Mouse (Mus musculus) mature B cell (primary cell): ENCODE data around the gene Spryd3.
"Not testable (repeated sequence)": the region's sequence is repeated elsewhere in the genome, so short reads cannot be mapped to it uniquely, and the experiment has no call there.

ENCODE experiments used
- in situ Hi-C: fragments of 300-500 bp; cut with MboI; formaldehyde crosslinking; loops from 2 replicates; pipeline ENCODE4 v1.14.3; 2019

The Spryd3 gene

GRCm38 (mm10) chr15:102136129-102136758, at the start of gene Spryd3:
TSS of gene Spryd3 (minus strand) at chr15:102136234.
- in situ Hi-C loops: no loop called here

GRCm38 (mm10) chr15:102183076-102183475, 47.0 kb upstream of the Spryd3 start:
- in situ Hi-C loops: no loop called here

- in situ Hi-C loops: loop anchor here (5.0 kb wide), 1 partner anchor 42 kb away; no protein-coding TSS in a partner anchor
Observed at GRCm38 (mm10) chr15:102179924-102180323, 43.9 kb upstream of the Spryd3 start.

GRCm38 (mm10) chr15:102179106-102179505, 43.1 kb upstream of the Spryd3 start:
- in situ Hi-C loops: loop anchor here (5.0 kb wide), 1 partner anchor 43 kb away; no protein-coding TSS in a partner anchor

- in situ Hi-C loops: loop anchor here (5.0 kb wide), 1 partner anchor 44 kb away; no protein-coding TSS in a partner anchor
Observed at GRCm38 (mm10) chr15:102178279-102178678, 42.2 kb upstream of the Spryd3 start.

- in situ Hi-C loops: loop anchor here (5.0 kb wide), 1 partner anchor 45 kb away; no protein-coding TSS in a partner anchor
Observed at GRCm38 (mm10) chr15:102177417-102177816, 41.4 kb upstream of the Spryd3 start.

GRCm38 (mm10) chr15:102176571-102177316, 40.7 kb upstream of the Spryd3 start:
- in situ Hi-C loops: loop anchor here (5.0 kb wide), 1 partner anchor 46 kb away; no protein-coding TSS in a partner anchor

- in situ Hi-C loops: loop anchor here (5.0 kb wide), 1 partner anchor 46 kb away; no protein-coding TSS in a partner anchor
Observed at GRCm38 (mm10) chr15:102175736-102176319, 39.8 kb upstream of the Spryd3 start.

GRCm38 (mm10) chr15:102173581-102173980, 37.5 kb upstream of the Spryd3 start:
- in situ Hi-C loops: no loop called here

GRCm38 (mm10) chr15:102169064-102169463, 33.0 kb upstream of the Spryd3 start:
- in situ Hi-C loops: no loop called here

- in situ Hi-C loops: no loop called here
Observed at GRCm38 (mm10) chr15:102167620-102168021, 31.6 kb upstream of the Spryd3 start.

GRCm38 (mm10) chr15:102165468-102166100, 29.6 kb upstream of the Spryd3 start:
- in situ Hi-C loops: no loop called here

- in situ Hi-C loops: no loop called here
Observed at GRCm38 (mm10) chr15:102163900-102164693, 28.1 kb upstream of the Spryd3 start.

- in situ Hi-C loops: no loop called here
Observed at GRCm38 (mm10) chr15:102160415-102161060, 24.5 kb upstream of the Spryd3 start.

GRCm38 (mm10) chr15:102156836-102157235, 20.8 kb upstream of the Spryd3 start:
- in situ Hi-C loops: no loop called here

GRCm38 (mm10) chr15:102155006-102155405, 19.0 kb upstream of the Spryd3 start:
- in situ Hi-C loops: not testable (repeated sequence)

- in situ Hi-C loops: no loop called here
Observed at GRCm38 (mm10) chr15:102152646-102153045, 16.6 kb upstream of the Spryd3 start.

GRCm38 (mm10) chr15:102150301-102151135, 14.5 kb upstream of the Spryd3 start, which contains the start of gene Soat2:
TSS of gene Soat2 (plus strand) at chr15:102150526.
- in situ Hi-C loops: no loop called here

GRCm38 (mm10) chr15:102149561-102149960, 13.5 kb upstream of the Spryd3 start:
- in situ Hi-C loops: no loop called here
